ENCODE assay signal across 33 mouse cellular contexts in the genomic region with DNA sequence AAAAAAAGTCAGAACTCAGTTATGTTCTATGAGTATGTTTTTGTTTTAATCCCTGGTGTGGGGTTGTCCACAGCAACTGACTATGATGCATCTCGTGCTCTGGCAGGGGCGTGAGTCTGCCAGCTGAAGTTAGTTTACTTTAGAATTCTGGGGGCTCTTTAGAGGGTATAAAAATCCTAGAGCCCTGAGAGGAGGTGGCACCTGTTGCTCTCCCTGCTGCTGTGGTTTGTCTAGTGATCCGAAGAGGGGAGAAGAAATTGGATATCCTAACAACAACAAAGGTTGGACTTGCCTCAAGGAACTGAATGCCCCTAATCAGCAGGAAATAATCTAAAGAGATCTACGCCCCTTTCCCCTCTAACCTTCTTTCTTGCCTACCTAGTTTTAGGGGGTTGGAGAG. TPM values are rescaled to one million over a fixed set of nuclear protein-coding genes. Genes with fewer than 3 reads are reported as not detected.
"Had no signal": no experiment of that assay in that cellular context is flagged by ENCODE, and none has a peak within 500 bp of the region (broad histone marks: within the 10 kb centered on the region; RNA-seq: fewer than 3 reads in every experiment).

No protein-coding gene starts in this region.

- H3K27me3 ChIP-seq: hindbrain, embryonic 13.5 days; hindbrain, embryonic 15.5 days; intestine, embryonic 15.5 days; kidney, embryonic 15.5 days had no signal

- H3K4me3 ChIP-seq: heart, embryonic 10.5 days; heart, embryonic 12.5 days; heart, embryonic 13.5 days; heart, embryonic 15.5 days; hindbrain, embryonic 10.5 days; hindbrain, embryonic 12.5 days; hindbrain, embryonic 13.5 days; hindbrain, embryonic 15.5 days; intestine, embryonic 15.5 days; kidney, embryonic 15.5 days; layer of hippocampus, adult 2 months had no signal

- DNase-seq: heart, postnatal 10 days; heart, postnatal 14 days; heart, postnatal 36 days; heart, postnatal 4 days; kidney, adult 18-20 months; kidney, adult 2 months; kidney, adult 8-10 months; kidney, adult 9 months; kidney, postnatal 10 days; kidney, postnatal 14 days; kidney, postnatal 25 days; kidney, postnatal 36 days; kidney, postnatal 4 days; layer of hippocampus, adult 9-11 months; layer of hippocampus, postnatal 36 days had no signal

- H3K4me1 ChIP-seq: heart, embryonic 12.5 days; heart, embryonic 15.5 days; hindbrain, embryonic 15.5 days; intestine, embryonic 15.5 days had no signal

- H3K9me3 ChIP-seq: heart, embryonic 10.5 days; heart, embryonic 12.5 days; heart, embryonic 13.5 days; heart, embryonic 15.5 days; hindbrain, embryonic 10.5 days; hindbrain, embryonic 12.5 days; hindbrain, embryonic 13.5 days; hindbrain, embryonic 15.5 days; intestine, embryonic 15.5 days; kidney, embryonic 15.5 days had no signal

- ATAC-seq: hindbrain, embryonic 16.5 days; hindbrain, postnatal 0 days; inflammation-experienced regulatory T-cells, adult 6 months; intestine, embryonic 15.5 days; intestine, embryonic 16.5 days; intestine, postnatal 0 days had no signal

- H3K9ac ChIP-seq: heart, embryonic 12.5 days; heart, embryonic 13.5 days; heart, embryonic 15.5 days; hindbrain, embryonic 13.5 days; hindbrain, embryonic 14.5 days; hindbrain, embryonic 15.5 days; intestine, embryonic 15.5 days; kidney, embryonic 15.5 days had no signal

- H3K4me2 ChIP-seq: heart, embryonic 11.5 days; heart, embryonic 12.5 days; heart, embryonic 13.5 days; heart, embryonic 15.5 days; hindbrain, embryonic 12.5 days; hindbrain, embryonic 13.5 days; hindbrain, embryonic 14.5 days; hindbrain, embryonic 15.5 days; intestine, embryonic 15.5 days; kidney, embryonic 15.5 days had no signal

- H3K27ac ChIP-seq: heart, embryonic 10.5 days; heart, embryonic 13.5 days; heart, embryonic 15.5 days; hindbrain, embryonic 10.5 days; hindbrain, embryonic 12.5 days; hindbrain, embryonic 13.5 days; hindbrain, embryonic 14.5 days; hindbrain, embryonic 15.5 days; hindbrain, postnatal 0 days; intestine, embryonic 15.5 days; kidney, embryonic 15.5 days; layer of hippocampus, adult 2 months had no signal

- H3K36me3 ChIP-seq: heart, embryonic 10.5 days; heart, embryonic 12.5 days; heart, embryonic 13.5 days; heart, embryonic 15.5 days; hindbrain, embryonic 10.5 days; hindbrain, embryonic 12.5 days; hindbrain, embryonic 13.5 days; hindbrain, embryonic 15.5 days; intestine, embryonic 15.5 days; kidney, embryonic 15.5 days had no signal

RNA-seq across cellular contexts. Expression of a gene that starts 11.3 kb away (rescaled TPM):
- polyA plus RNA-seq: inflammation-experienced regulatory T-cells, adult 6 months had no signal
